Mouse (Mus musculus) gastrocnemius, postnatal 4 days (tissue): ENCODE results near the gene Olfr1501. TPM values are rescaled to one million over a fixed set of nuclear protein-coding genes. Genes with fewer than 3 reads are reported as not detected.
"Not testable (repeated sequence)": the region's sequence is repeated elsewhere in the genome, so short reads cannot be mapped to it uniquely, and the experiment has no call there.

Experiments used
- DNase-seq, 2 experiments: peaks; one replicate each; pipeline ENCODE4 v3.0.0; 2021 to 2022; ENCODE audit warnings: low spot score in 2 of 2, mixed read lengths in 2 of 2
- long read RNA-seq, 2 experiments: library from polyadenylated mRNA; stranded (forward); transcript quantifications; one replicate each; pipeline ENCODE4 v2.0.0; 2021
- total RNA-seq, 2 experiments: library from RNA; stranded (reverse); gene quantifications; 2 replicates each; pipeline ENCODE4 v1.2.3; 2021

Olfr1501 gene
- total RNA-seq, result not detected
- long read RNA-seq, experiment 1, result 0 reads
- long read RNA-seq, experiment 2, result 0 reads

DNA sequence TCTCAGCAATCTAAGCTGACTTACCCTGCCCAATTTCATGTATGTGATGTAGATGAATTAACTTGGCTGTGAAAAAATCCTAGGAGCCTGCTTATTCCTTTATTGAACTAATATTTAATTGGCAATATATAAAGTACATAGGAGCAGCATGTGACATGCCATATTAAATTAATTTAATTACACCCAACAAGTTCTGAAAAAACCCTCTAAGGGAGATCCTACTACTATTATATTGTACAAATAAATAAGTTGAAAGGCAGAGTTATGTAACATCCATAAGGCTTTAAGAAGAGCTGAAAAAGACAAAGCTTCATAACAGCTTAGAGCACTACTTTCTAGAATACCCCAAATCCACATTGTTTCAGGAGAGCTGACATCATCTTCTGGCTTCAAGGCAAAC, at the start of gene Olfr1501:
Gene Olfr1501 (minus strand): TSS at position 101 of the 400 bp plus-strand sequence.
- not testable (repeated sequence) for DNase-seq

DNA sequence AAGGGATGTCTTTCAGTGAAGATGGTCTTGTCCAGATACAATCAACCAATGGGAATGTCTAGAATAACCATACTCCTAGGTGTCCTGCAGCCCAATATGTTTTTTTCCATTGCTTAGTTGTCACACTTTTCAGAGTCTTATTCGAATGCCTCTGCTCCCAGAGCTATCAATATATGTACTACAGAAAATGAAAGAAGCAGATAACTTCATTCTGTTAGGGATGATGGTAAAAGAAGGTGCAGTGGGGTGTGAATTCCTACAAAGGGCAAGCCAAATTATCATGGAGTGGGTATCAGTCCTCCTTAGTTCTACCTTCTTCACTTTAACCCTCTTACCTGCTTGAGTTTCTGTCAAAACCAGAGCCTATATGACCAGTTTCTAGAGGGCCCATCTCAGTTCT, 47.3 kb upstream of the Olfr1501 start, which contains the start of gene Olfr1504:
Gene Olfr1504 (minus strand): TSS at position 101 of the 400 bp plus-strand sequence.
- DNase-seq, result no peak

DNA sequence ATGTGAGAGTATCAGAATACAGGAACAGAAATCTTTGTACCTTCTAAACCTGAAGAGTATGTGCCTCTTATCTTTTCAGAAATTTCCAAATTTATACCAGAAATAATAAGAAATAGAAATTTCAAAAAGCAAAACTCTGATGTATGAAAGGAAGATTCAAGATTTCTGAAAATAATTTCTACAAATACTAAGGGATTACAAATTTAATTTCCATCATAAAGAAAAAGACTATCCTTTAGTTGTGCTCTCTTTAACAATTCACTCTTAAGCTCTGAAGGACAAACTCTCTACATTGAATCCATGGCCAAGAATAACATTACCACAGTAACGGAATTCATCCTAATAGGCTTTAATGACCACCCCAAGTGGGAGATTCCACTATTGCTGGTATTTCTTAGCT, 11.0 kb upstream of the Olfr1501 start, which contains the start of gene Olfr1502:
Gene Olfr1502 (plus strand): TSS at position 301 of the 400 bp plus-strand sequence.
- no peak for DNase-seq

DNA sequence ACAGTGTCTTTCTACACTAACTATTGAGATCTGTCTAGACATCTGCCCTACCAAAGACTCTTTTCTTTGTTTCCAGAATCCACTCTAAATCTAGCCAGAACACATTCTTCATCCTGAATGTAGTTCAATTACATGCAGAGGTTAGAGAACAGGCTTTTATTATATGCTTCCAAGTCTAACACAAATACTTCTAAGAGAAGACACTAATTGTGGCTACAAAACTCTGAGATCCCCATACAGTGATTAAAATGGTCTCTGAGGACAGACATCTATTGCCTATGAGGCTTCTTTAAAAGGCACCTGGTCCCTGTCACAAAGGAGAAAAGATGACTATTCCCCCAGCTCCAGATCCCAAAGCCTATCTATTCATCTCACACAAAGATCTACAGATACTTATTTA, 20.1 kb downstream of the Olfr1501 start, which contains the start of gene Olfr1500:
Gene Olfr1500 (minus strand): TSS at position 101 of the 400 bp plus-strand sequence.
- DNase-seq, result no peak

DNA sequence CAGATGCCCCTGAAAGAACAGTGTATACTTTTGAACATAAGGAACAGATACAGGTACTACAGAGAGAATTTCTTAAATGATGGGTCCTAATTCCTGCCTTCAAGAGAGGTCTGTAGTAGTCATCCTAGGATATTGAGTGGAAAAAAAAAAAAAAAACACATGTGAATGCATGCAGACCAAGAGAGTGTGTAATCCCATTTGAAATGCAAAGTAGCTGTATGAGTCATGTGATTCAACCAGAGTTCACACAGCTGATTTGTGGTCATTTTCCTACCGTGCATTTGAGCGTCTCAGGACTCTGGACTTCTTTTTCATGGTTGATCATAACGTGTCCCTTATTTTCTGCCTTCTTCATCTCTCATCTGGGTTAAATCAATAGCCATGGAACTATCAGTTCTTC, 22.0 kb downstream of the Olfr1501 start:
- no peak for DNase-seq

DNA sequence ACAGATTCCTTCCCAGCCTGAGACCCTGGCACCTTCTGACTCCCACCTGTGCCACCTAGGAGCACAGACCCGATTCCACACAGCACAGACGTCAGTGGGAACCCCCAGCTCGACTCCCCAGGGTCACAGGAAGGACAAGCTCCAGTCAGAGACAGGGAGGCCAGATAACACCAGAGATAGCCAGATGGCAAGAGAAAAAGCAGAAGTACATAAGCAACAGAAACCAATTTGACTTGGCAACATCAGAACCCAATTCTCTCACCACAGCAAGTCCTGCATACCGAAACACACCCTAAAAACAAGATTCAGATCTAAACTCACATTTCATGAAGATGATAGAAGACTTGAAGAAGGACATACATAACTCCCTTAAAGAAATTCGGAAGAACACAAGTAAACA, 29.6 kb downstream of the Olfr1501 start:
- no peak for DNase-seq

DNA sequence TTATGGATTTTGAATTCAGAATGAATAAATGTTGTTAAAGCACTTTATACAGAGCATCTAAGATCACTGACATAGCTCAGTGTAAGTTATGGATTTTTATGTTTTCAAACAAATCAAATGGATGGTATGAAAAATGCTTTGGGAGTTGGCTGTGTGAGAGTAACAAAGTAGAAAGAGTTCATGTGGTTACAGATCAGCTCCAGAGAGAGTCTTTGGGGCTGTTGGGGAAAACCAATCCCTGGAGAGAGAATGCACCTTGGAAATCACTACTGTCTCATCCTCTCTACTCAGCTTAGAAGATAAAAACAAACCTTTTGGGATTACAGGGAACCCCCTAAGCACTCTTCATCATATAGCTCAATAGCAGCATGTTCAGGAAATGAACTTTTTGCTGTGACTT, 31.1 kb downstream of the Olfr1501 start, which contains the start of gene Olfr1499:
Gene Olfr1499 (minus strand): TSS at position 101 of the 400 bp plus-strand sequence.
- no peak for DNase-seq

DNA sequence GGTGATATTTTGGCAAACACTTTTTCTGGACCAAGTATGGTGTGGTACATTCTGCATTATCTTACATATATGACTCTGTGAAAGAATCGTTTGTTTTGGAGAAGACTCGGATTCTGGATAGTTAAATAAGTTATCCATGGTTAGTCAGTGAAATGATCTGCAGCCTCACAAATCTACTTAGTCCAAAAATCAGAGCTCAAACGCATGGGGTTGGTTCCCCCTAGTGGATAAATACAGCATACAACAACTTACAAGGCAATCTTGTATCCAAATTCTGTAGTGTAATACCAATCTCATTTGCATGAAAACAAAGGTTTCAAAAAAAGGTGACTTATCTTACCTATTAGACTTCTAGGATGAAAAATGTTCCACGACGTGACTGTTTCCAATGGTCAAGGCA, 31.7 kb downstream of the Olfr1501 start:
- no peak for DNase-seq

DNA sequence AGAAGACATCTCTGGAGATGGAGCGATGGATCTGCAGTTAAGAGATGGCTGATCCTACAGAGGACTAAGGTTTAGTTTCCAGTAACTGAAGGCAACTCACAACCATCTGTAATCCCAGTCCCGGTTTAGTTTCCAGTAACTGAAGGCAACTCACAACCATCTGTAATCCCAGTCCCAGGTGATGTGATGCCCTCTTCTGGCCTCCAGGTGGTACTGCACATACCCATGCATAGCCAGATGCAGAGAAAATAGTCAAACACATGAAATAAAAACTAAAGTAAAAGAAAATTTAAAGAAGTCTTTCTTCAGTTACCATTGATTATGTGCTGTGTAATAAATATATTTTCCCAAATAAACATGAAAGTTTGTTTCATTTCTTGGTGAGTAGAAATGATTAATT, 37.7 kb downstream of the Olfr1501 start:
- DNase-seq, result no peak

DNA sequence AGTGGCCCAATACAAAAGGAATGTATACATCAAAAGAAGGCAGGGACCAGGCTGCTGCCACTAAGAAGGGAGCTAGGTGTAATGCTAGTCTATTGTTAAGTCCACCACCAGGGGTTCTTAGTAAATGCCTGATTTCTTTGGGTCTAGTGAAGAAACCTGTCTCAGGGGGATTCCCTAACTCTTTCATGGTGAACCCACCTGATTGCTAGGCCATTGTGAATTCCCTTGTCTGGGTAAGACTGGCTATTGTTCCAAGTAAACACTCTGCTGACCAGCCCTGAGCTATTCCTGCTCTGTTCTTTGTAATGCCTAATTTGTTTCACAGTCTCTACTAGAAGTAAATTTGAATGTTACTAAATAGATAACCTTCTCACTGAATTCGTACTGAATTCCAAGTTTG, 45.0 kb downstream of the Olfr1501 start:
- DNase-seq, result not testable (repeated sequence)

DNA sequence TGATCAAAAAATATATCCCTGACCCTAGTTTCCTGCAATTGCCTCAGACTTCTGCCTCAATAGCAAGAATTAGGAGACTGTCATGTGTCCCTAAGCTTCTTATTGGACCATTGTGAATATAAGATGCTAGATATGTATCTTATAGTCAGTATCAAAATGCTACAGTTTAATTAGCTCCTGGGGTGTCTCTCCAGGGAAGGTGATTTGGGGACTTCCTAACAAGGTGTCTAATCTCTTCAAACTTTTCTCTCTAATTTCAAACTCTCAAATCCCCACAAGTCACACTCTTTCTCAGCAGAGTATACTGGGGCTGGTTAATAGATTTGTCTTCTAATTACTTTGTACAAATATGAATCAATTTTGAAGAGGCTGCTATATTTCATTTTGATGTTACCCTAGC, 52.4 kb downstream of the Olfr1501 start, which contains the start of gene Olfr1497:
Gene Olfr1497 (minus strand): TSS at position 101 of the 400 bp plus-strand sequence.
- DNase-seq, result no peak

Other genes with a start within 250 kb of the Olfr1501 start
- gene Olfr1487, start 233.3 kb downstream of the Olfr1501 start, total RNA-seq, result not detected
- not detected for gene Olfr1489, start 219.1 kb downstream of the Olfr1501 start, total RNA-seq
- gene Olfr1490, start 199.6 kb downstream of the Olfr1501 start, total RNA-seq, result not detected
- gene Olfr1491, start 153.4 kb downstream of the Olfr1501 start, total RNA-seq, result not detected
- gene Olfr1493-ps1, start 127.4 kb downstream of the Olfr1501 start, total RNA-seq, result not detected
- gene Olfr1494, start 111.0 kb downstream of the Olfr1501 start, total RNA-seq, result not detected
- gene Olfr1495, start 86.1 kb downstream of the Olfr1501 start, total RNA-seq, result not detected
- gene Olfr1496, start 72.8 kb downstream of the Olfr1501 start, total RNA-seq, result not detected
- gene Olfr1497, start 52.5 kb downstream of the Olfr1501 start, total RNA-seq, result not detected
- gene Olfr1499, start 31.2 kb downstream of the Olfr1501 start, total RNA-seq, result not detected
- not detected for gene Olfr1500, start 20.2 kb downstream of the Olfr1501 start, total RNA-seq
- gene Olfr1502, start 11.1 kb upstream of the Olfr1501 start, total RNA-seq, result not detected
- gene Olfr1504, start 47.2 kb upstream of the Olfr1501 start, total RNA-seq, result not detected
- not detected for gene Olfr1505, start 62.8 kb upstream of the Olfr1501 start, total RNA-seq